Mouse (Mus musculus) adrenal gland, postnatal 10 days (tissue): ENCODE data around the gene Ubxn6. TPM values are rescaled to one million over a fixed set of nuclear protein-coding genes. Genes with fewer than 3 reads are reported as not detected.

Experiments
- DNase-seq: peaks from one replicate; pipeline ENCODE4 v3.0.0; 2021; ENCODE audit warnings: mixed read lengths
- total RNA-seq, 2 experiments: library from RNA; stranded (reverse); gene quantifications; 2 replicates each; pipeline ENCODE4 v1.2.3; 2021

Ubxn6 gene
- total RNA-seq, 2 experiments from 2014 or later, result 77.5 to 78.9 TPM

DNA sequence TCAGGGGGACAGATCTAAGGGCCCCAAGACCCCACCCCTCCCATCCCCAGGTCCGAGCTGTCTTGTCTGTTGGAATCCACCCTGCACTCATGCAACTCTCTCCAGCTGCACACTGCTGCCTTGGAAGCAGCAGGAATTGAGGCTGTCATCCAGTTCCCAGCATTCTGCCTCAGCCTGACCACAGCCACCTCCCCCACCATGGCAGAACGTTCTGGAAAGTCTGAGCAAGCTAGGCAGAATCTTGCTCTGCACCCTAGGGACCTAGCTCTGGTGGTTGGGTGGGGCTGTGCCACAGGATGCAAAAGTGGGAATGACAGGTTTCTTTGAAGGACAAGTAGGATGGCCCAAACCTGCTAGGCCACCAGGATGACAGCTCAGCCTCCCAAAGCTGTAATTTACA, 50.4 kb downstream of the Ubxn6 start:
- no peak for DNase-seq

- DNase-seq, result no peak
These were observed 51.4 kb downstream of the Ubxn6 start for GRCm38 (mm10) chr17:56023386-56023785.

- no peak for DNase-seq
These were observed 51.9 kb downstream of the Ubxn6 start for GRCm38 (mm10) chr17:56022989-56023290.

DNA sequence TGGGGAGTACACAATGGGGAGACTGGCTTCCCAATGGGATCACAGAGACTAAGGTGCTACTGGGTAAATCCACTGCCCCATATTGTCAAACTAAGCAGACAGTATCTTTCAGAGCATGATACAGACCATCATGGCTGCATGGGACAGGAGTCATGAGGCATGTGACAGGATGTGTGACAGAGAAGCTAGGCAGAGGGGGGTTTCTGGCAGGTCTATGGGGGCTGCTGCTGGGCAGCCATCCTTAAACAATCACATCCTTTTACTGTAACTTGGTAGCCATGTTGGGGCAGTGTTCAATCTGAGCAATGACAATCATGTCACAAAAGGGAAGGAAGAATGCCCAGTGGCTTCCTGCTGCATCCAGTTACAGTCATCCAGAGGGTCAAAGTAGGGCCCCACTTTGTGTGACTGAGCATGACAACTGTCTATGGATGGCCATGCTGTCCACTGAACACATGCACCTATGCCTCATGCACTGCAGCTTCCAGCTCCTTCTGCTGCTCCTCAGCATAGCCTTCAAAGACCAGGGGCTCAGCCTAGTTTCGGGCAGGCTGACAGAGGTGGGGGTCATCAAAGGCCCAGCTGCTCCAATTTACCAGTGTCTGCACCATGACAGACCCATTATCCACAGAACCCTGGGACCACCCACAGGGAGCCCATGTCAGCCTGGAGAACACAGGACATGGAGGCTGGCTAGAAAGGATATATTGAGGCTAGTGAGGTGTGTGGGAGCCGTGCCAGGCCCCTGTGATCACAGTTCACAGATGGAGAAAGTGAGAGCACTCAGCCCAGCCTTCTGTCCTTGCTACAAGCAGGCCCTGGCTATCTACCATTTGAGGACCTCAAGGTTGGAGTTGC, 52.5 kb downstream of the Ubxn6 start:
- DNase-seq, result no peak

- no peak for DNase-seq
These were observed 53.5 kb downstream of the Ubxn6 start for GRCm38 (mm10) chr17:56021161-56021910.

- DNase-seq, result no peak
These were observed 54.3 kb downstream of the Ubxn6 start for GRCm38 (mm10) chr17:56020400-56021084.

DNA sequence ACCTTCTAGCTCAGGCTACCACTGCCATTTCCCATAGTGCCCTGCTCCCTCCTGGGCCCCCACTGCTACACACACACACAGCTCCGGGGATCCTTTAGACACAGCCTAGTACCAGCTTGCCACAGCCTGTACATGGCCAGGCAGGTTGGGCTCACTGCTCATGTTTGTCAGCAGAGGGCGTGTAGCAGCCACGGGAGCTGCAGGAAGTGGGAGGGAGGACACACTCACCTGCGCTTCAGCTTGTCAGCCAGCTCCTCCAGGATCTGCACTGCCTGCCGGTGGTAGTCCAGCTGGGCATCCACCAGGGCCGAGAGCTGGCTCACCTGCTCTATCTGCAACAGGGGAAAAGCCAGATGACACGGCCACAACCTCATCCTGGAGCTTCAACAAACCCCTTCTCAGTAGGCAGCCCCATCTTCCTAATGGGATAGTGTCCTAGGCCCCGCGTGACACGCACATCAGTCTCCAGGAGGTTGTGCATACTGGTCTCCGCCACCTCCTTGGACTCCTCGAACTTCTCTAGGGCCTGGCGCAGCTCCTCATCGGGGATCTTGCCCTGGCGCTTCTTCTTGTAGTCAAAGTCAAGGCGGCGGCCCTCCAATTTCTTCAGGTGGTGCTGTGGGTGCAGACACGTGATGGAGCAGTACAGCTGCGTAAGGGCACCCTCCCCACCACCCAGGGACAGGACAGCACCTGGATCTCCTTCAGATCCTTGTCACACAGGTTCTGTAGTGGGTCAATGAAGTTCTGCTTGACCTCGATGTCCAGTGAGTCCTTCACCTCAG, 56.3 kb downstream of the Ubxn6 start:
- peak; percentile 74 for DNase-seq

- no peak for DNase-seq
These were observed 57.0 kb downstream of the Ubxn6 start for GRCm38 (mm10) chr17:56017848-56018247.

Other genes with a start within 250 kb of the Ubxn6 start
- 1 to 10 TPM; 6.2 to 9.5 TPM for gene Zfp119a, start 196.1 kb downstream of the Ubxn6 start, total RNA-seq
- 1 to 10 TPM; 5.9 to 6.0 TPM for gene Zfp959, start 182.9 kb downstream of the Ubxn6 start, total RNA-seq
- gene Zfp119b, start 125.5 kb downstream of the Ubxn6 start, total RNA-seq, result 1 to 10 TPM; 4.1 to 4.2 TPM
- gene Ebi3, start 122.4 kb downstream of the Ubxn6 start, total RNA-seq, result 1 to 10 TPM; 1.5 to 1.8 TPM
- 10 to 100 TPM; 16.7 to 20.1 TPM for gene Yju2, start 115.9 kb downstream of the Ubxn6 start, total RNA-seq
- gene Shd, start 104.6 kb downstream of the Ubxn6 start, total RNA-seq, result 1 to 10 TPM; 1.6 to 3.8 TPM
- gene Fsd1, start 88.5 kb downstream of the Ubxn6 start, total RNA-seq, result 1 to 10 TPM; 1.4 to 3.7 TPM
- gene Stap2, start 69.4 kb downstream of the Ubxn6 start, total RNA-seq, result 10 to 100 TPM; 15.2 to 17.2 TPM
- 10 to 100 TPM; 77.0 to 91.2 TPM for gene Mpnd, start 69.3 kb downstream of the Ubxn6 start, total RNA-seq
- 10 to 100 TPM; 49.3 to 50.7 TPM for gene Sh3gl1, start 38.4 kb downstream of the Ubxn6 start, total RNA-seq
- gene Chaf1a, start 34.6 kb downstream of the Ubxn6 start, total RNA-seq, result 10 to 100 TPM in 1 of 2 experiments, 1 to 10 TPM in 1; 8.4 to 10.9 TPM
- gene Hdgfl2, start 4.6 kb upstream of the Ubxn6 start, total RNA-seq, result 10 to 100 TPM; 45.3 to 54.0 TPM
- gene Plin4, start 34.8 kb upstream of the Ubxn6 start, total RNA-seq, result 10 to 100 TPM; 75.7 to 89.2 TPM
- 100 to 1,000 TPM; 102 to 111 TPM for gene Plin5, start 42.6 kb upstream of the Ubxn6 start, total RNA-seq
- 10 to 100 TPM; 41.0 to 55.6 TPM for gene Lrg1, start 47.0 kb upstream of the Ubxn6 start, total RNA-seq
- gene Sema6b, start 65.3 kb upstream of the Ubxn6 start, total RNA-seq, result 10 to 100 TPM; 13.3 to 14.9 TPM
- gene Tnfaip8l1, start 87.4 kb upstream of the Ubxn6 start, total RNA-seq, result 10 to 100 TPM in 1 of 2 experiments, 1 to 10 TPM in 1; 9.5 to 11.0 TPM
- 10 to 100 TPM; 55.6 to 61.9 TPM for gene Mydgf, start 108.9 kb upstream of the Ubxn6 start, total RNA-seq
- 10 to 100 TPM; 28.8 to 30.1 TPM for gene Dpp9, start 143.9 kb upstream of the Ubxn6 start, total RNA-seq
- gene Fem1a, start 181.8 kb upstream of the Ubxn6 start, total RNA-seq, result 10 to 100 TPM; 27.8 to 38.0 TPM
- 10 to 100 TPM; 16.6 to 18.1 TPM for gene Ticam1, start 201.8 kb upstream of the Ubxn6 start, total RNA-seq
- 10 to 100 TPM; 96.0 to 97.9 TPM for gene Plin3, start 217.8 kb upstream of the Ubxn6 start, total RNA-seq
- gene Arrdc5, start 225.3 kb upstream of the Ubxn6 start, total RNA-seq, result not detected
- 10 to 100 TPM; 28.5 to 34.8 TPM for gene Uhrf1, start 228.3 kb upstream of the Ubxn6 start, total RNA-seq